Mouse (Mus musculus) fat pad, adult 2 months (tissue): ENCODE data around the gene 8030411F24Rik.
"Not testable (repeated sequence)": the region's sequence is repeated elsewhere in the genome, so short reads cannot be mapped to it uniquely, and the experiment has no call there.

ENCODE experiments used
- DNase-seq: peaks from one replicate; pipeline ENCODE4 v3.0.0-alpha.2; 2011; ENCODE audit warnings: low read depth, low spot score; ENCODE audit errors: extremely low read depth

Gene 8030411F24Rik

GRCm38 (mm10) chr2:148781709-148782108 is at the start of gene 8030411F24Rik:
Gene 8030411F24Rik, plus strand, starts transcription at chr2:148782009.
- DNase-seq = no peak

GRCm38 (mm10) chr2:148732327-148733000 is 49.3 kb upstream of the 8030411F24Rik start, which contains the start of gene Napb:
Gene Napb, minus strand, starts transcription at chr2:148732467.
- peak; percentile 50 for DNase-seq

GRCm38 (mm10) chr2:148743001-148743400 is 38.8 kb upstream of the 8030411F24Rik start:
- no peak for DNase-seq

GRCm38 (mm10) chr2:148743846-148744407 is 37.9 kb upstream of the 8030411F24Rik start:
- no peak for DNase-seq

GRCm38 (mm10) chr2:148750058-148750457 is 31.8 kb upstream of the 8030411F24Rik start, which contains the start of gene Cstl1:
Gene Cstl1, plus strand, starts transcription at chr2:148750358.
- no peak for DNase-seq

- no peak for DNase-seq
These were observed 29.7 kb upstream of the 8030411F24Rik start for GRCm38 (mm10) chr2:148751893-148752813.

GRCm38 (mm10) chr2:148754310-148754846 is 27.4 kb upstream of the 8030411F24Rik start:
- no peak for DNase-seq

GRCm38 (mm10) chr2:148763648-148764388 is 18.0 kb upstream of the 8030411F24Rik start:
- no peak for DNase-seq

- not testable (repeated sequence) for DNase-seq
These were observed 10.4 kb upstream of the 8030411F24Rik start, which contains the start of gene Cst11 for GRCm38 (mm10) chr2:148771397-148771796. Gene Cst11, minus strand, starts transcription at chr2:148771497.

GRCm38 (mm10) chr2:148789142-148789541 is 7.3 kb downstream of the 8030411F24Rik start, which contains the start of gene Cst12:
Gene Cst12, plus strand, starts transcription at chr2:148789361.
- no peak for DNase-seq

- DNase-seq = no peak
These were observed 16.7 kb downstream of the 8030411F24Rik start, which contains the start of gene Cst8 for GRCm38 (mm10) chr2:148798485-148798884. Gene Cst8, plus strand, starts transcription at chr2:148798785.

- DNase-seq = no peak
These were observed 19.7 kb downstream of the 8030411F24Rik start for GRCm38 (mm10) chr2:148801491-148801921.

- DNase-seq = no peak
These were observed 24.9 kb downstream of the 8030411F24Rik start for GRCm38 (mm10) chr2:148806696-148807095.

GRCm38 (mm10) chr2:148819909-148820308 is 38.1 kb downstream of the 8030411F24Rik start, which contains the start of gene Cst13:
Gene Cst13, plus strand, starts transcription at chr2:148820081.
- no peak for DNase-seq

- DNase-seq = no peak
These were observed 44.2 kb downstream of the 8030411F24Rik start for GRCm38 (mm10) chr2:148825986-148826385.

GRCm38 (mm10) chr2:148834912-148835311 is 53.1 kb downstream of the 8030411F24Rik start, which contains the start of gene Cst9:
Gene Cst9, plus strand, starts transcription at chr2:148835147.
- DNase-seq = no peak
